Mouse (Mus musculus) myocyte (in vitro differentiated cells): ENCODE data around the gene 4931428L18Rik.

Source experiments
- CEBPB ChIP-seq: IDR thresholded peaks from 2 replicates; pipeline ENCODE4 v1.6.1; 2011; ENCODE audit warnings: mild to moderate bottlenecking, moderate library complexity; ENCODE audit not compliant: poor library complexity, insufficient read depth, severe bottlenecking
- E2F4 ChIP-seq: IDR thresholded peaks from one replicate; pipeline ENCODE4 v1.6.1; 2011; ENCODE audit warnings: mild to moderate bottlenecking, control low read depth, moderate library complexity; ENCODE audit not compliant: insufficient read depth
- MAX ChIP-seq: IDR thresholded peaks from one replicate; pipeline ENCODE4 v1.6.1; 2011; ENCODE audit warnings: low read depth, mild to moderate bottlenecking, control low read depth
- MYOG ChIP-seq, 3 experiments: IDR thresholded peaks; one replicate each; pipeline ENCODE4 v1.6.1; 2011; ENCODE audit warnings: control low read depth in 2 of 3, low read depth in 2 of 3, mild to moderate bottlenecking in 2 of 3; ENCODE audit not compliant: insufficient read length in 2 of 3, control insufficient read depth in 1 of 3, insufficient read depth in 1 of 3
- POLR2A ChIP-seq: IDR thresholded peaks from one replicate; pipeline ENCODE4 v1.6.1; 2011; ENCODE audit warnings: low read depth, mild to moderate bottlenecking, control low read depth, moderate library complexity; ENCODE audit not compliant: insufficient read length
- POLR2AphosphoS2 ChIP-seq: IDR thresholded peaks from one replicate; pipeline ENCODE4 v1.6.1; 2011; ENCODE audit warnings: low read depth, control low read depth; ENCODE audit not compliant: insufficient read length
- REST ChIP-seq: IDR thresholded peaks from one replicate; pipeline ENCODE4 v1.6.1; 2011; ENCODE audit warnings: mild to moderate bottlenecking, control low read depth, moderate library complexity; ENCODE audit not compliant: insufficient read depth, insufficient read length
- SRF ChIP-seq: IDR thresholded peaks from one replicate; pipeline ENCODE4 v1.6.1; 2011; ENCODE audit warnings: low read depth; ENCODE audit not compliant: control insufficient read depth, insufficient read length
- USF1 ChIP-seq: IDR thresholded peaks from one replicate; pipeline ENCODE4 v1.6.1; 2011; ENCODE audit warnings: low read depth, mild to moderate bottlenecking, control low read depth, moderate library complexity

- TF ChIP-seq POLR2A = no peak
- TF ChIP-seq REST = no peak
- no peak for TF ChIP-seq MAX
- TF ChIP-seq MYOG (IDR thresholded peaks at IDR 0.05; ENCODE audit: control insufficient read depth in 1 of 3, insufficient read depth in 1 of 3, insufficient read length in 2 of 3, low read depth in 2 of 3) = no peak
- TF ChIP-seq SRF = no peak
- no peak for TF ChIP-seq USF1
- TF ChIP-seq E2F4 = no peak
- no peak for TF ChIP-seq POLR2AphosphoS2
- no peak for TF ChIP-seq CEBPB
These were observed 199.3 kb downstream of the 4931428L18Rik start for GRCm38 (mm10) chr1:31023173-31023572.
